Mouse (Mus musculus): ENCODE measurements around the gene Gm498. TPM values are rescaled to one million over a fixed set of nuclear protein-coding genes. Genes with fewer than 3 reads are reported as not detected.

Gene Gm498
- polyA plus RNA-seq, 2 experiments from 2014 or later: 0.48 TPM; not detected in 1

DNA sequence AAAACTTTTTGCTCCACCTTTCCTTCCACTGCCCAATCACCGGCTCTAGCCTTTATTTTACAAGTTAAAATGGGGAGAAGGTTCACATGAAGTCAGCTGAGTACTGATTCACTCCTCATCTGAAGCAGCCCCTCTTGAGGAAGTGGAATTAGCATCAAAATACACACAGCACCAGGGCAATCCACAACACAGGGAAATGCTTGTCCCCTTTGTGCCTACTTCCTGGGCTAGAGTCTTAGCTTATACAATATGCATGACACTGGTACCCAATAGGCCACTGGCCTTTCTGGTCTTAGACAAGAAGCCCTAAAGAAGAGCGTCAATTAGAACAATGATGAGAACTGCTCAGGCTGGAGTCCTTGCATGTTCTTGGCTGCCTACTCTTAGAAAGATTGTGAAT is 25.7 kb downstream of the Gm498 start:
- no peak for ATAC-seq

DNA sequence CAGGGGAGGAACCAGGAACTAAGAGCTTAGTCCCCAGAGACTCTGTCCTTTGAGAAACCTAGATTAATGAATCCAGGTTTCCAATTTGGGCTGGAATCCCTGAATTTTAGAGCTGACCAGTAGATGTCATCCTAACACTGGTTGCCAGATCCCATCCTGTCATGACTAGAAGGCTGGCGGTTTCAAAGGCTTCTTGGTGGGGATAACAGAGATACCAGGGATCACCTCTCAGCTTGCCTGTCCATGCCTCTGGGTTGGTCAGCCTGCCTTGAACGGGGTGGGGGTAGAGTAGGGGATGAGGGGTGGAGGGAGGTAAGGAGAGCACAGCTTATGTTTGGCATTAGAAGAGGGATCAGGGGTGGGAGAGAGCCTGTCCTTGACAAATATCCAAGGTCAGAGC is 34.0 kb downstream of the Gm498 start:
- ATAC-seq: no peak

DNA sequence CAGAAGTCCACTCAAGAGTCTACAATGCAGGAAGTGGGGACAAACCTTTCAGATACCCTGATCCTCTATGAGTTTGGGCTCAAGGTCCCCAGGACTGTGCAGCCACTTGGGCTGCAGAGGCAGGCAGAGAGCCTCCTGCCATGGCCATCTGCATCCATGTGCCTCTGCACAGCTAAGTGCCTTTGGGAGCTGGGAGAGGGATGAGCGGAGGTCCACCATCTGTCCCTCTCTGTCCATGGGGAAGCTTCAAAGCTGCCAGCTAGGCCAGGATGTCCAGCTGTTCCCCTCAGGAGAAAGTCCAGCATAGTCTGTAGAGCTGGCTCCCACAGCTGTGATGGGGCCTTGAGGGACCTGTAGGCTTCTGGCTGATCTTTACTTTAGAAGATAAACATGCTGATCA is 38.5 kb downstream of the Gm498 start:
- no peak for ATAC-seq

DNA sequence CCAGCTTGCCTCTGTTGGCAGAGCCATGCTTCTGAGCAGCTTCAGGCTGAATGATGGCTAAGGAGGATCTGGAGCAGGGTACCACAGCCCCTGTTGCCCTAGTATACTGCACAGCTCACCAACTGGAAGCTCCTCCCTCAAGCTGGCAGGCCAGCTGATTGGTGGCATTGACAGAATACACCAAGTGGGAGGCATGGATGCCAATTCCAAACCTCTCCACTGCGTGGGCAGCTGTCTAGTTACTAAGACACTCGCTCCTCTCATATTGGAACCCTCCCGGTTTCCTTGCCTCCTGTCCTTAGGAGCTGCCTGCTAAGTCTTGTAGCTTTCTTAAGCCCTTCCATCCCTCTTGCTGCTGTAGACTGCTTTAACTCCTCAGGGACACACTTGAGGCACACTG is 39.0 kb downstream of the Gm498 start:
- ATAC-seq: no peak

DNA sequence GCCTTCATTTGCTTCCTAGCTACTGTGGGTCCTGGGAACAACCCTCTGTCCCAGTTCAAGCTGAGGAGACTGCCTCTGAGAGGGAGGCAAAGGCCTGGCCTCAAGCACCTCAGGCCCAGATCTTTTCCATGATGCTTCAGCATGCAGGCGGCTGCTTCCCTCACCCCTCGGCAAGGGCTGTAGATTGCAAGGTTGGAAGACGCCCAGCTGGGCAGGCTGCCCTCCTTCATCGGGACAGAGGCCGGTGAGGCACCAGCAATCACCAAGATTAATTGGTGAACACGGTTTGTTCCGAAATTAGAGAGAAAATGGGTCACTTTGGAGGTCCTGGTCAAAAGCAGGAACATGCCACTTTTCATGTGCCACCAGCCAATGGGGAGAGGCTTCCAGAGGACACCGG is 47.0 kb downstream of the Gm498 start:
- no peak for ATAC-seq

DNA sequence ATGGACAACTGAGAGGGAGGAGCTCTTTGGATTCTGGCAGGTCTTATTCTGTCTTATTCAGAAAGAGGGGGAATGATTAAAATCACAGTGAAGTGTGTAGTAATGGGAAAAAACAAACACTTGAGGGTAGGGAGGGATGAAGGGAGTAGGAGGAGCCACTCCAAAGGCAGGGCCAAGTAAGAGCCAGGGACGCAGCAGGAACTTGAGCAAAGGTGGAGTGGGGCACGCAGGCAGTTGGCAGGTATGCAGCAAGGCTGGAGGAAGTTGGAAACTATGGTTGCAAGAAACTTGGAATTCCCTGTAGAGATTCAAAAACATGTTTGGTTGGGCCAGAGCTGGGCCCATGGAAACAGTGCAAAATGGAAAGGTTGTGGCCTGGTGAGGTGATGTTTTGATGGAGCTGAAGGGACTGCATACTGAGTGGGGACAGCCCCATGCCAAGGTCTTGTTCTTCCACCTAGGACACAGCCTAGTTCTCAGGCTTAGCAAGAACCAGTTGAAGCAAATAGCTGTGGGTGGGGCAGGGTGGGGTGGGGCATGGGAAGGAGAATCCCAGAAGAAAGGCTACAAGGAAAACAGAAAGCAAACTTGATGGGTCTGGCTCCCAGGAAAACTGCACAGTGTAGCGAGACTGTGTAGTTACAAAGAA is 52.5 kb downstream of the Gm498 start:
- ATAC-seq: no peak

DNA sequence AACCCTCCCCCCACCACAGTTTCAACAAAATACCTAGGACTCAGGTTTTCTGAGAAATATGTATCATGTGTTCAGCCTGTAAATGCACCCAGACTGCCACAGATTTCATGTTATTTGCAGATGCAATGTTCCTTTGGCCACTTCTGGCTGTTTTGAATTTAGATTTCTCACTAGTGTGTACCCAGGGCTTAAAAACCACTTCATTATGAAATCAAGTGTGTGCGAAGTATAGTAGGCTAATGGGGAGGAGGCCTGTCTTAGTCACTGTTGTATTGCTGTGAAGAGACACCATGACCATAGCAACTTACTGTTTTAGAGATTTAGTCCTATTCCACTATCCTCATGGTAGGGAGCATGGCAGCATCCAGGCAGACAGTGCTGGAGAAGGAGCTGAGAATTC is 63.3 kb downstream of the Gm498 start:
- no peak for ATAC-seq

DNA sequence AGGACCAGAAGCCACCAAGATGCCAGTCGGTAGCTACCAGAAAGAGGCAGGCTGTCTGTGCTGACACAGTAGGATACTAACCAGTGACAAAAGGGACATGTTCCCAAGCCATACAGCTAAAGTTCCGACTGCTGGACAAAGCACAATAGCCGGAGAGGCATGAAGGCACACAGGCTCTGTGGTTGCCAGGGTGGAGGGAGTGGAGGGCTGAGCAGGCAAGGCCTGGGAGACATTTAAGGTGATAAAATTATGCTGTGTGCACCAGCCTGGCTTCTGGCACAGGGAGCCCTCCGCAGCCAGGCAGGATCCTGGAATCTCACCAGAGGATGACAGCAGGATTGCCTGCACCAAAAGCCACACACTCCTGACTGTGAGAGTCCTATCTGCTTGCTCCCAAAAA is 72.0 kb downstream of the Gm498 start:
- ATAC-seq: no peak

DNA sequence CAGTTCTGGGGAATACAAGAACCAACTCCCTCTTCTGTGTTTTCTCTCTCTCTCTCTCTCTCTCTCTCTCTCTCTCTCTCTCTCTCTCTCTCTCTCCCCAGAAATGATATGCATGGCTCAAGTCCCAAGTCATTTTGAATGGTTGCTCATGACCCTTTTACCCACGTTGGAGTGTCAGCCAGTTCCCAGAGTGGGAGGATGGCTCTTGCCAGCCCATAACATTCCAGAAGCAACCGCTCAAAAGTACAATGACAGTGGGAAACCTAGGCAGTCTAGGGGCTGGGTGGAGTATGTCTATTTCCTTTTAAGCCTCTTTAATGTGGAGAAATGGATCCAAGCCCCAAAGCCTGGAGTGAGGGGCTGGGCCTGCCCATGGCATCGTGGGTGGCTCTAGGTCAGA is 72.8 kb downstream of the Gm498 start:
- no peak for ATAC-seq

DNA sequence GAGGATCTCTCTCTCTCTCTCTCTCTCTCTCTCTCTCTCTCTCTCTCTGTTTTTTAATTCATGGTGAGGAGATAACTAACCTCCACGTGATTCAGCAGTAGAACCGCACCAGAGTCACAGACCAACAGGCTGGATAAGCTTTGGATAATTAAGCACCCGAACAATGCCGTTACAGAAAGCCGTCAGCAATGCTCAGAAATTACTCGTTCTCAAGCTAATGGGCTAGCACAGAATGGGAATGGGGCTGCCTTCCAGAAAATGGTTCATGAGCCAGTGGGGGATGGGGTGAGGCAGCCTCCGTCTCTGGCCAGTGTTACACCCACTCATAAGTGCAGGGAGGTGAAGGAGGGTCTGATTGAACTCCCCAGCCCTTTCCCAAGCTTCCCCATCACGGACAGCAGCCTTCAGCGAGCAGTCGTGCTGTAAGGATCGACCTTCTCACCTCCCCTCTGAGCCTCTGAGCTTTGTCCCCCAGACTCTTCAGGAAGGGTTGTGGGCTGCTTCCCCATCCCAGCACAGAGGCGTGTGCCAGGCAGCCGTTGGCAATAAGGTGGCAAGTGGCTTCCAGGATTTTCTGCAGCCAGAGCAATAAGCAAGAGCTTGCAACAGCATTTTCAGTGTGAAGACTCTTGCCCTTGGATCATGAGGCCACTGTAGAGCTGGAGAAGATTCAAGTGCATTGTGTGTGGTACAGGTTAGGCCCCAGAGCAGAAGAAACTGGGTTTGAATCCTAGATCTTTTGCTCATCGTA is 76.5 kb downstream of the Gm498 start:
- no peak for ATAC-seq

DNA sequence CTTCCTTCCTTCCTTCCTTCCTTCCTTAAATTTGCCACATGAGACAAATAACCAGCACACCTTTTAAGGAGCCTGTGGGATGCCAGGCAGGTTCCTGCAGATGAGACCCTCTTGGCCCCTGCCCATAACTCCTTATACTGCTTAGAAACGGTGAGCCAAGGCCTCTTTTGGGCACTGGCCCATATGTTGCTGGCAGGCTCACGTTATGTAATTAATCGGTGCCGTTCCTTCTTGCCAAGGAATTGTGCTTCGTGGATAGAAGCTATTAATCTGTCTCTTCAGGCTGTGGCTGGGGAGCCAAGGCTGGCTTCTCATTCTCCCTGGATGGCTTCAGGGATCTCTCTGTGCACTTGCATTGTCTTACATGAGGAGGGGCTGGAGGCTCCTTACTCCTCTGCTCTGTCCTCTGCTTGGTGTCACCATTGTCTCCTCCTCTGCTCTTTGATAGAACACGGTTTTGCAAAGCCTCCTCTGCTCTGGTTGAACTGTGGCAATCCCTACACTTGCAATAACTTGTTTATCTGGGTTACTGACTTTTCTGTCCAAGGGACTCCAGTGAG is 77.9 kb downstream of the Gm498 start:
- no peak for ATAC-seq

Other genes with a start within 250 kb of the Gm498 start
- 100 to 1,000 TPM in 1 of 2 experiments, 10 to 100 TPM in 1; 96.1 to 107 TPM for gene Tnfrsf26, start 238.1 kb upstream of the Gm498 start, polyA plus RNA-seq (2017; shearing (Covaris generic))
- gene Tnfrsf22, start 217.2 kb upstream of the Gm498 start, polyA plus RNA-seq (2017; shearing (Covaris generic)): 10 to 100 TPM; 14.7 to 16.2 TPM
- 1 to 10 TPM; 2.1 to 3.3 TPM for gene Tnfrsf23, start 181.0 kb upstream of the Gm498 start, polyA plus RNA-seq (2017; shearing (Covaris generic))
- gene Osbpl5, start 109.9 kb upstream of the Gm498 start, polyA plus RNA-seq (2017; shearing (Covaris generic)): 10 to 100 TPM; 18.3 to 29.2 TPM
- gene Mrgprg, start 99.8 kb upstream of the Gm498 start, polyA plus RNA-seq (2017; shearing (Covaris generic)): not detected
- gene Mrgpre, start 82.3 kb upstream of the Gm498 start, polyA plus RNA-seq (2017; shearing (Covaris generic)): 1 to 10 TPM; 4.8 to 4.9 TPM
- gene Nadsyn1, start 44.0 kb upstream of the Gm498 start, polyA plus RNA-seq (2017; shearing (Covaris generic)): 10 to 100 TPM; 13.7 to 16.0 TPM
- 10 to 100 TPM; 42.4 to 42.9 TPM for gene Dhcr7, start 43.7 kb upstream of the Gm498 start, polyA plus RNA-seq (2017; shearing (Covaris generic))
- under 1 TPM in 1 of 2 experiments, not detected in 1; 0.11 TPM for gene Shank2, start 135.1 kb downstream of the Gm498 start, polyA plus RNA-seq (2017; shearing (Covaris generic))